Mouse (Mus musculus) neutrophil, adult 5-6 weeks (primary cell): ENCODE results near the gene Sord. TPM values are rescaled to one million over a fixed set of nuclear protein-coding genes. Genes with fewer than 3 reads are reported as not detected.
"Not testable (repeated sequence)": the region's sequence is repeated elsewhere in the genome, so short reads cannot be mapped to it uniquely, and the experiment has no call there.

ENCODE experiments used
- ATAC-seq: fragments of 151-379, 151-347 bp; 2 replicates; pipeline ENCODE4 v1.8.0; 2017; ENCODE audit warnings: mild to moderate bottlenecking, moderate TSS enrichment; ENCODE audit not compliant: insufficient number of reproducible peaks, poor library complexity, low FRiP score, severe bottlenecking; ENCODE audit errors: extremely low read depth
- total RNA-seq: library from RNA; stranded (forward); fragments of 200-1000 nt; gene quantifications from 2 replicates; pipeline ENCODE4 v1.2.3, GENCODE M21; 2017

Sord gene
- 12.6 and 15.3 TPM in 2 replicates for total RNA-seq

DNA sequence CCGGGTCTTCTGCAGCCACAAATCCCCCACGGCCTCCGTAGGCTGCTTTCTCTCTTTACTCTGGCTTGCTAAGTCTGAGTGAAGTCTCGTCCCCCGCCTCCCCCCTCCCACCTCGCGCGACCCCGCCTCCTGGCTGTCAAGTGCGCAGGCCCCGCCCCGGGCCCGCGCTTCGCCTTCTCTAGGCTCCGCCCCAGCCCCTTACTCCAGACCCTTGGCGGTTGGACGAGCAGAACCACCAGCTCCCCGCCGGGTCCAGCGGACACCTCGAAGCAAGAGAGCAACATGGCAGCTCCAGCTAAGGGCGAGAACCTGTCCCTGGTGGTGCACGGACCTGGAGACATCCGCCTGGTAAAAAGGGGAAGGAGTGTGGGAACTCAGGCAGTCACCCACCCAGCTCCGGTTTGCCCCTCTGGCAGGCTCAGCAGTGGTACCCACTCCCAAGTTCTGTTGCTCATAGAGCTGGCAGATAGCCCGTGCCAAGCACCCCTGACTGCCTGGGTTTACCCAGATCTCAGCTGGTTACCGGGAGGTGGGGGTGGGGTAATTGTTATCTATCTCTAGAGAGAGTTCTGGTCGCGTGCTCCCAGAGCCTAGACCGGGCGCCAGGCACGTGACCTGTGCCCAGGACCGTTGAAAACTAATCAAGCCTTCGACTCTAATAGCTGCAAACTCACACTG is at the start of gene Sord:
Gene Sord, plus strand, starts transcription at position 139 of the 678 bp plus-strand sequence.
- ATAC-seq: peak; percentile 75

DNA sequence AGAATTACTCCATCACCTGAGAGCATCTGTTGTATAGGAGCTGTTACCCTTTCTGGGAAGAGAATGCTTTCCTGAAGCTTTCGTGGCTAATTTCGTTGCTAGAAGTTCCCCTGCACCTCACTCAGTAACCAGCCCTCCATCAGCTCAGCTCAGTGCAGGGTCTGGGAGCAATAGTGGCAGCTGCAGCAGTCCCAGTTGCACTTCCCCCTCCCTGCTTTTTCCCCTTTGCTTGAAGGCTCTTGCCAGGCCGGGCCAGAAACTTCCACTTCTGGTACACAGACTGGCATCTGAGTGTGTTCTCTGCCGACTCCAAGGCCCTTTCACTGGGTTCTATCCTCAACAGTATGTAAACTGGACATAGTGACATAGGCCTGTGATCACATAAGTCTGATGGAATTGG is 49.5 kb upstream of the Sord start:
- ATAC-seq: no peak

DNA sequence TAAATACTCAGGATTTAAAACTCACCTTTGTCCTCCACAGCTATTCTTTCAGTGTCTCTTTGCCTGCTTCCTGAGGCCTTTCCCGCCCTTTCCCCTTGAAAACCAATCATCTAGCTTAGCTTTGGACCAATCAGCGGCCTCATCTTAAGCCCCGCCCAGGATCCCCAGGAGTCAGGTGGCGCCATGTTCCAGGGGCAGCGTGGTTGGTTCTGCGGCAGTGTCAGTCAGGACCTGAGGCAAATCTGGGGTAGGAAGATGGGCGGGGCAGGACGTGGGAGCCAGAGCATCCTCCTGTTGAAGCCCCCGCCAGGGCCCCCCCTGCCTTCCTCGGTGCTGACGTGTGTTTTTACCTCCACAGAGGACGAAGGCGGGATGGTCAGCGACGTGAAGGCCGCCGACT is 48.4 kb upstream of the Sord start, which contains the start of the genes Patl2 and Terb2:
Gene Patl2, minus strand, starts transcription at position 84 of the 400 bp plus-strand sequence.
Gene Terb2, plus strand, starts transcription at position 167 of the 400 bp plus-strand sequence.
- no peak for ATAC-seq

GRCm38 (mm10) chr2:122186751-122187150 is 47.8 kb upstream of the Sord start:
- ATAC-seq: no peak

- ATAC-seq: no peak
Measured at GRCm38 (mm10) chr2:122191849-122192248, 42.7 kb upstream of the Sord start.

- ATAC-seq: no peak
Measured at GRCm38 (mm10) chr2:122194509-122194929, 40.0 kb upstream of the Sord start.

- ATAC-seq: no peak
Measured at GRCm38 (mm10) chr2:122201501-122201900, 33.0 kb upstream of the Sord start.

- no peak for ATAC-seq
Measured at GRCm38 (mm10) chr2:122206440-122207107, 28.0 kb upstream of the Sord start.

DNA sequence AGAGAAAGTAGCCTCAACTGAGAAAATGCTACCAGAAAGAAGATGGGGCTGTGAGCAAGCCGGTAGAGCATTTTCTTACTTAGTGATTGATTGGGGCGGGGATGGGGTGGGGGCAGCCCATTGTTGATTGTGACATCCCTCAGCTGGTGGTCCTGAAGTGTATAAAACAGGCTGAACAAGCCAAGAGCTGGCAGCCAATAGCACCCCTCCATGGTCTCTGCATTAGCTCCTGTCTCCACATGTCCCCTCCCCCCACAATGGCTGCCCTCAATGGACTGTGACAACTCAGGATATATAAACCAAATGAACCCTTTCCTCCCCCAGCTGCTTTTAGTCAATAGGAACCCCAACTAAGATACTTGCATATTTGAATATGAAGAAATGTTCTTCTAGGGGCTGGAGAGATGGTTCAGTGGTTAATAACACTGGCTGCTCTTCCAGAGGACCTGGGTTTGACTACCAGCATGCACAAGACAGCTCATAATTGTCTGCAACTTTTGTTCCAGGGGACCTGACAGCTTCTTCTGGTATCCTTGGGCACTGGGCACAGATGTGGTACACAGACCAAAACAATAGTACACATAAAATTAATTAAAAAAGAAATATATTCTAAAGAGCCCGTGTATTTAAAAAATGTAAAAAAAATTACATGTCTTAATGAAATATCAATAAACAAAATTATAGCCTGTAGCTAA is 23.9 kb upstream of the Sord start:
- no peak for ATAC-seq

- ATAC-seq: not testable (repeated sequence)
Measured at GRCm38 (mm10) chr2:122217075-122217474, 17.5 kb upstream of the Sord start.

DNA sequence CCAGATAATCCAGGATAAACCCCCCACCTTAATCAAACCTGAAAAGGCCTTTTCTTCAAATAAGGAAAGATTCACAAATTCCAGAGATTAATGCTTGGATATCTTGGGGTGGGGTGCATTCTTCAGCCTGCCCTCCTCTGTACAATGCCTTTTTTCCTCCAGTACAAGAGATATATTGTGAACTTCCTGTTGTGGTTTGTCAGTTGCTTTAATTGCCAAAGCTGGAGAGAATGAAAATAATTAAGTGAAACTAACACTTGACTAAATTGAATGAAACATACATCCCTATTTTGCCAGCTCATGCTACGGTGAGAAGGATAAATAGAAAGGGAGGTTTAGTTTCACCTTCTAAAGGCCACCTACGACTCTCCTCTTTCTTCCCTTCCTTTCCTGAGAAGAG is 16.3 kb upstream of the Sord start:
- no peak for ATAC-seq

DNA sequence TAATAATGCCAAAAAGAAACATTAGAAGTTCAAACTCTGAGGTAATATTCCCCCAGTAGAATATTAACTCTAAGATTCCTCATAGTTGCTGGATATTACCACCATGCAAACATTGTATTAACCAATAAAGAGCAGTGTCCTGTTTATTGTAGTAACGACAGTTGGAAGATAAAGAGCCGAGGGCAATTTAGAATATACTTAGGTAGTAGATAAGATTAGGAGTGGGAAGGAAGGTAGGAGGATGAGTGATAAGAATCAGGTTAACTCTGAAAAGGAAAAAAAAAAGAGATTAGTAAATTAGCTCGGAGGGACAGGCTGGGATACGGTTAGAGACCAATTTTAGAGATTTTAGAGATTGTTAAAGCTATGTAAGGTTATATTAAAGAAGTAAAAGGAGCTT is 13.2 kb upstream of the Sord start:
- ATAC-seq: no peak

- no peak for ATAC-seq
Measured at GRCm38 (mm10) chr2:122221798-122222197, 12.8 kb upstream of the Sord start.

GRCm38 (mm10) chr2:122222272-122222671 is 12.3 kb upstream of the Sord start:
- 0 out of 2 replicates have a peak, but pooled peaks have one; percentile 26 for ATAC-seq

DNA sequence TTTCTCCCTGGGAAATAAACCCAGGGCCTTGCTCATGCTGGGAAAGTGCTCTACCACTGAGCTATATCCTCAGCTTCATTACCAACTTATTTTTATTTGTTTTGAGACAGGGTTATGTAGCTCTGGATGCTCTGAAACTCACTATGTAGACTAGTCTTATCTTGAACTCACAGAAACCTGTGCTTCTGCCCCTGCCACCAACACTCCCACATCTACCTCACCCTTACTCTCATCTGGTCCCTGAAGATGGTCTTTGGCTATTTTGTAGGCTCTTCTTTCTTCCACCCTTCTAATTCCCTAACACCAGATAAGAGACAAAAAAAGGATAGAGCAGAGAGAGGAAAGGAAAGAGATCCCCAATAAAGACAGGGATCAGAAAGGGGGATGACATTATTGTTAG is 10.9 kb upstream of the Sord start:
- ATAC-seq: no peak

GRCm38 (mm10) chr2:122230395-122230794 is 4.2 kb upstream of the Sord start:
- no peak for ATAC-seq

GRCm38 (mm10) chr2:122231616-122232015 is 2.9 kb upstream of the Sord start:
- no peak for ATAC-seq

DNA sequence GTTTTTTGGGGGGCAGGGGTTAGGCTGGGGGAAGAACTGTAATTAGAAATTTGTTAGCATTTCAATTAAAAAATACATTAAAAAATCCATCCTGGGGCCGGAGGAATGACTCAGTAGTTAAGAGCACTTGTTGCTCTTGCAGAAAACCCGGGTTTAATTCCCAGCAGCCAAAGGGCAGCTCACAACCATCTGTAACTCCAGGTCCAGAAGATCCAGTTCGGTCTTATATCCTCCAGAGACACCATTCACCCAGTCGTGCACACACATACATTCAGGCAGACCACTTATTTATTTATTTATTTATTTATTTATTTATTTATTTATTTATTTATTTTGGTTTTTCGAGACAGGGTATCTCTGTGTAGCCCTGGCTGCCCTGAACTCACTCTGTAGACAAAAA is 1.2 kb upstream of the Sord start:
- no peak for ATAC-seq

- ATAC-seq: no peak
Measured at GRCm38 (mm10) chr2:122233759-122234557, 591 bp upstream of the Sord start.
